ENCODE assay signal across 22 mouse cellular contexts in the genomic region with DNA sequence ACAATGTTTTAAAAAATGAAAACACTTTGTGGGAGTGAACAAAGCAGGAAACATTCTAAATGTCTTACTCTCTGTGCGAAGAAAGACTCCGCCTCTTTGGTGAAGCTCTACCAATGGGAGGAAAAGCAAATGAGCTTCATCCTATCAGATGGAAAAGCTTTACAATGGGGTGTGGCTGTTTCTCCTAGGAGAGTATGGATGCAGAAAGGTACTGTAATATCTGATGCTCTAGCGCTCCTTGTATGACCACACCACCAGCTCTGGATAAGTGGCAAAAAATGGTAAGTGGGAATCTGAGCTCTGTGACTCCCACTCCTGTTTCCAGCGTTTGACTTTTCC.
A peak's percentile ranks its signal among the peaks of the same experiment; 100 is the strongest.
DNase-seq lines count a peak whose midpoint lies in the region; ATAC-seq and TF ChIP-seq lines count a peak whose summit lies in the region.
"Had no signal": no experiment of that assay in that cellular context is flagged by ENCODE, and none has a peak within 500 bp of the region (broad histone marks: within the 10 kb centered on the region; RNA-seq: fewer than 3 reads in every experiment).

No protein-coding gene starts in this region.

- no peak overlapping the region for H3K4me3 ChIP-seq in hindbrain, embryonic 14.5 days (replicated peaks; ENCODE audit: low read length)
- H3K4me3 ChIP-seq in hindbrain, embryonic 12.5 days = no peak overlapping the region
- H3K4me3 ChIP-seq in midbrain, embryonic 14.5 days (replicated peaks; ENCODE audit: low read depth, low read length) = 0 out of 2 replicates have a peak overlapping the region, but pooled peaks have one; percentile 2
- H3K4me3 ChIP-seq in midbrain, embryonic 13.5 days (replicated peaks) = no peak overlapping the region
- H3K4me3 ChIP-seq: heart, embryonic 10.5 days; kidney, embryonic 15.5 days; left cerebral cortex, adult 2 months; limb, embryonic 15.5 days; megakaryocyte, embryonic 14.5 days; neural tube, embryonic 12.5 days had no signal

- no peak for TF ChIP-seq CTCF in brain, embryonic 14.5 days (IDR thresholded peaks at IDR 0.05; ENCODE audit: borderline replicate concordance, extremely low read depth, insufficient read depth, insufficient read length)

- no peaks in the 10 kb centered on the region for H3K36me3 ChIP-seq in hindbrain, embryonic 14.5 days (replicated peaks; ENCODE audit: control insufficient read depth, insufficient read depth)
- no peaks in the 10 kb centered on the region for H3K36me3 ChIP-seq in hindbrain, embryonic 12.5 days
- H3K36me3 ChIP-seq in midbrain, embryonic 14.5 days (ENCODE audit: control insufficient read depth, insufficient read depth, low read length) = no peaks in the 10 kb centered on the region
- no peaks in the 10 kb centered on the region for H3K36me3 ChIP-seq in midbrain, embryonic 13.5 days
- H3K36me3 ChIP-seq: heart, embryonic 10.5 days; kidney, embryonic 15.5 days; limb, embryonic 15.5 days; neural tube, embryonic 12.5 days had no signal

- intact Hi-C loops in left cerebral cortex, postnatal 10 days (cut with DNase I) = no loop called here

- WGBS in hindbrain, embryonic 14.5 days = 88% methylated on average over 4 of the region's 4 CpGs
- 89% methylated on average over 4 of the region's 4 CpGs for WGBS in hindbrain, embryonic 12.5 days
- WGBS in midbrain, embryonic 14.5 days = 92% methylated on average over 4 of the region's 4 CpGs
- 89% methylated on average over 4 of the region's 4 CpGs for WGBS in midbrain, embryonic 13.5 days

- DNase-seq in hindbrain, embryonic 14.5 days (ENCODE audit: low spot score) = no peak
- peak; percentile 35 for DNase-seq in midbrain, embryonic 14.5 days
- peak; percentile 24 for DNase-seq in R1 (ENCODE audit: low read depth, low spot score)
- peak; percentile 46 for DNase-seq in brain, embryonic 14.5 days (ENCODE audit: low read depth)
- DNase-seq in left cerebral cortex, postnatal 10 days (ENCODE audit: extremely low spot score in 1 of 2, low spot score in 2 of 2) = no peak
- DNase-seq: adrenal gland, postnatal 10 days; cerebellum, adult 9-10 months; kidney, adult 11 months; kidney, postnatal 4 days; left cerebral cortex, postnatal 4 days; lung, embryonic 14.5 days; thymus, adult 18-20 months; thymus, postnatal 36 days had no signal

- no peak overlapping the region for H3K9ac ChIP-seq in hindbrain, embryonic 14.5 days
- H3K9ac ChIP-seq in hindbrain, embryonic 12.5 days = no peak overlapping the region
- no peak overlapping the region for H3K9ac ChIP-seq in midbrain, embryonic 14.5 days (replicated peaks; ENCODE audit: low read length)
- no peak overlapping the region for H3K9ac ChIP-seq in midbrain, embryonic 13.5 days (replicated peaks)
- H3K9ac ChIP-seq: kidney, embryonic 15.5 days; limb, embryonic 15.5 days; liver, embryonic 14.5 days; lung, embryonic 14.5 days; neural tube, embryonic 12.5 days had no signal

- no peaks in the 10 kb centered on the region for H3K9me3 ChIP-seq in hindbrain, embryonic 14.5 days (ENCODE audit: control insufficient read depth, low read length)
- H3K9me3 ChIP-seq in hindbrain, embryonic 12.5 days (replicated peaks) = no peaks in the 10 kb centered on the region
- no peaks in the 10 kb centered on the region for H3K9me3 ChIP-seq in midbrain, embryonic 14.5 days (ENCODE audit: control insufficient read depth, low read length)
- no peaks in the 10 kb centered on the region for H3K9me3 ChIP-seq in midbrain, embryonic 13.5 days
- H3K9me3 ChIP-seq: heart, embryonic 10.5 days; kidney, embryonic 15.5 days; limb, embryonic 15.5 days; neural tube, embryonic 12.5 days had no signal

- peak; percentile 59; the same call in 1 of the 2 replicates for ATAC-seq in hindbrain, embryonic 14.5 days (ENCODE audit: low FRiP score)
- no peak for ATAC-seq in hindbrain, embryonic 12.5 days (ENCODE audit: low FRiP score)
- no peak; the same call in 1 of the 2 replicates for ATAC-seq in midbrain, embryonic 14.5 days (ENCODE audit: low FRiP score, low TSS enrichment)
- no peak for ATAC-seq in midbrain, embryonic 13.5 days

- no peaks in the 10 kb centered on the region for H3K27me3 ChIP-seq in hindbrain, embryonic 14.5 days (ENCODE audit: control insufficient read depth, insufficient read depth, low read length)
- no peaks in the 10 kb centered on the region for H3K27me3 ChIP-seq in hindbrain, embryonic 12.5 days
- H3K27me3 ChIP-seq in midbrain, embryonic 14.5 days (ENCODE audit: control insufficient read depth, insufficient read depth, low read length) = no peaks in the 10 kb centered on the region
- H3K27me3 ChIP-seq in midbrain, embryonic 13.5 days = no peaks in the 10 kb centered on the region
- H3K27me3 ChIP-seq: kidney, embryonic 15.5 days; limb, embryonic 15.5 days; megakaryocyte, embryonic 14.5 days; neural tube, embryonic 12.5 days had no signal

- TF ChIP-seq POLR2A in brain, embryonic 14.5 days (IDR thresholded peaks at IDR 0.05; ENCODE audit: borderline replicate concordance, extremely low read depth, insufficient read depth, insufficient read length, poor library complexity, severe bottlenecking) = no peak

- peak overlapping the region; percentile 30; the same call in 1 of the 2 replicates for H3K4me2 ChIP-seq in hindbrain, embryonic 14.5 days (replicated peaks)
- no peak overlapping the region for H3K4me2 ChIP-seq in hindbrain, embryonic 12.5 days (replicated peaks)
- H3K4me2 ChIP-seq in midbrain, embryonic 14.5 days (ENCODE audit: low read length) = peak overlapping the region; percentile 34
- no peak overlapping the region for H3K4me2 ChIP-seq in midbrain, embryonic 13.5 days (replicated peaks)
- H3K4me2 ChIP-seq: kidney, embryonic 15.5 days; limb, embryonic 15.5 days; lung, embryonic 14.5 days; neural tube, embryonic 12.5 days had no signal

- H3K4me1 ChIP-seq in hindbrain, embryonic 14.5 days (replicated peaks; ENCODE audit: control insufficient read depth, insufficient read depth, low read length) = 0 out of 2 replicates have a peak, but pooled peaks cover 4% of the 10 kb centered on the region
- no peaks in the 10 kb centered on the region for H3K4me1 ChIP-seq in hindbrain, embryonic 12.5 days
- 0 out of 2 replicates have a peak, but pooled peaks cover 3% of the 10 kb centered on the region for H3K4me1 ChIP-seq in midbrain, embryonic 14.5 days (ENCODE audit: control insufficient read depth, insufficient read depth, low read length)
- H3K4me1 ChIP-seq in midbrain, embryonic 13.5 days (replicated peaks) = no peaks in the 10 kb centered on the region
- H3K4me1 ChIP-seq: heart, embryonic 10.5 days; kidney, embryonic 15.5 days; limb, embryonic 15.5 days; megakaryocyte, embryonic 14.5 days; neural tube, embryonic 12.5 days had no signal

- H3K27ac ChIP-seq in hindbrain, embryonic 14.5 days = peak overlapping the region; percentile 58
- no peak overlapping the region for H3K27ac ChIP-seq in hindbrain, embryonic 12.5 days
- peak overlapping the region; percentile 62 for H3K27ac ChIP-seq in midbrain, embryonic 14.5 days (replicated peaks; ENCODE audit: low read depth, low read length)
- H3K27ac ChIP-seq in midbrain, embryonic 13.5 days = no peak overlapping the region
- H3K27ac ChIP-seq: heart, embryonic 10.5 days; kidney, embryonic 15.5 days; left cerebral cortex, adult 2 months; limb, embryonic 15.5 days; liver, embryonic 14.5 days; neural tube, embryonic 12.5 days had no signal

Comparison
In these comparisons a context has a peak if more than half of its experiments do, and no peak if none do; other contexts are left out.
1. H3K27ac ChIP-seq: peak in hindbrain, embryonic 14.5 days (single experiment) and midbrain, embryonic 14.5 days (single experiment); none in hindbrain, embryonic 12.5 days (single experiment) and midbrain, embryonic 13.5 days (single experiment).
2. H3K4me2 ChIP-seq: peak in hindbrain, embryonic 14.5 days (single experiment) and midbrain, embryonic 14.5 days (single experiment); none in hindbrain, embryonic 12.5 days (single experiment) and midbrain, embryonic 13.5 days (single experiment).
3. DNase-seq: peak in midbrain, embryonic 14.5 days (single experiment), R1 (single experiment) and brain, embryonic 14.5 days (single experiment); none in hindbrain, embryonic 14.5 days (single experiment) and left cerebral cortex, postnatal 10 days (0 of 2).